Mouse (Mus musculus) frontal cortex, postnatal 25 days (tissue): ENCODE results near the gene Rem1.
"Not testable (repeated sequence)": the region's sequence is repeated elsewhere in the genome, so short reads cannot be mapped to it uniquely, and the experiment has no call there.

ENCODE experiments used
- DNase-seq, 2 experiments: peaks; one replicate each; pipeline ENCODE4 v3.0.0; 2022; ENCODE audit warnings: low spot score in 2 of 2

Gene Rem1

DNA sequence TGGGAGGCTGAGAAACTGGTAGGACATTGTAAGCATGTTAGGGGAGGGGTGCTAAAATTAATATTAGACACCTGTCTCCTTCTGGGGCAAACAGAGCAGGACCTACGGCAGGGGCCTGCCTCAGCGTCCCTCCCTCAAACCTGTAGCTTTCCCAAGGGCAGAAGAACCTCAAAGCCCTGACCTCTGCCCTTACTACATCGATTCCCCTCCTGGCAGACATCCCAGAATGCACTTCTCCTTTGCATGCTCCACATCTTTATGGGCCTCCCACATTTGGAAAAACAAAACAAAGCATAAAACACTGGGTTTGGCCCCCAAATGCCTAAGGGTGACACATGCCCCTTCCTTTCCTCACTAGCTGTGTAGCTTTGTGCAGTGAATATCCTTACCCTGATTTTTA is 2.5 kb downstream of the Rem1 start:
- no peak for DNase-seq

DNA sequence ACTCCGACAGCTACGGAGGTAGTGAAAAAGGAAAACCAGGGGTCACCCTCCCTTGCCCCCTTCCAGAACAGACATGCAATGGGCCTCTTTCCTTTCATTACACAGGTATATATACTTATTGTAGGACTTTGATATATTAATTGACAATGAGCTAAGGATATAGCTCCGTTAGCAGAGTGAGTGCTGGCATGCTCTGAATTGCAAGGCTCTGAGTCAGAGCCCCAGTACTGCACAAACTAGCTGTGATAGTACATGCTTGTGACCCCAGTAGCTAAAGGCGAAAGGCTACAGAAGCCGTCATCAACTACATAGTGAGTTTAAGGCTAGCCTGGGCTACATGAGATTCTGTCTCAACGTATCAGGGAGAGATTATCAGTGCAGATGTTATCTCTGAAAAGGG is 3.2 kb downstream of the Rem1 start:
- DNase-seq: no peak

DNA sequence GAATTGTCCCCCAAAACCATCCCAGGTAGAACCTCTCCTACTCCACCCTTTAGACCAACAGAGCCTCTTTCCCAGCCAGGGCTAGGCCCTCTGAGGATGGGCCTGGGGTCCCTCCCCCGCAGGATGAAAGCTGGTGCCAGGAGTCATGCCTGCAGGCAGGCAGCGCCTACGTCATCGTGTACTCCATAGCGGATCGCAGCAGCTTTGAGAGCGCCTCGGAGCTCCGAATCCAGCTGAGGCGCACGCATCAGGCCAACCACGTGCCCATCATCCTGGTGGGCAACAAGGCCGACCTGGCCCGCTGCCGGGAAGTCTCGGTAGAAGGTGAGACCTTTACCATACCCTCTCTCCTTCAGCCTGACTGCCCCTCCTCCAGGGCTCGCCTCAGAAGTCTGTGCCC is 6.6 kb downstream of the Rem1 start:
- DNase-seq: no peak

DNA sequence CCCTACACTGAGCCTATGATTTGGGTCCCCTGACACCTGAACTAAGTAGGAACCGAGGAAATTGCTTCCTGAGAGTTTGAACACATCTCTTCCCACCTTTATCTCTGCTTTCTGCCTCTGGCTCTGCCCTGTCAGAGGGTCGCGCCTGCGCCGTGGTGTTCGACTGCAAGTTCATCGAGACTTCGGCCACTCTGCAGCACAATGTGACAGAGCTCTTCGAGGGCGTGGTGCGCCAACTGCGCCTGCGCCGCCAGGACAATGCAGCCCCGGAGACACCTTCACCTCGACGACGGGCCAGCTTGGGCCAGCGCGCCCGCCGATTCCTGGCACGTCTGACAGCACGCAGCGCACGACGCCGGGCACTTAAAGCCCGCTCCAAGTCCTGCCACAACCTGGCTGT is 7.6 kb downstream of the Rem1 start:
- no peak for DNase-seq

DNA sequence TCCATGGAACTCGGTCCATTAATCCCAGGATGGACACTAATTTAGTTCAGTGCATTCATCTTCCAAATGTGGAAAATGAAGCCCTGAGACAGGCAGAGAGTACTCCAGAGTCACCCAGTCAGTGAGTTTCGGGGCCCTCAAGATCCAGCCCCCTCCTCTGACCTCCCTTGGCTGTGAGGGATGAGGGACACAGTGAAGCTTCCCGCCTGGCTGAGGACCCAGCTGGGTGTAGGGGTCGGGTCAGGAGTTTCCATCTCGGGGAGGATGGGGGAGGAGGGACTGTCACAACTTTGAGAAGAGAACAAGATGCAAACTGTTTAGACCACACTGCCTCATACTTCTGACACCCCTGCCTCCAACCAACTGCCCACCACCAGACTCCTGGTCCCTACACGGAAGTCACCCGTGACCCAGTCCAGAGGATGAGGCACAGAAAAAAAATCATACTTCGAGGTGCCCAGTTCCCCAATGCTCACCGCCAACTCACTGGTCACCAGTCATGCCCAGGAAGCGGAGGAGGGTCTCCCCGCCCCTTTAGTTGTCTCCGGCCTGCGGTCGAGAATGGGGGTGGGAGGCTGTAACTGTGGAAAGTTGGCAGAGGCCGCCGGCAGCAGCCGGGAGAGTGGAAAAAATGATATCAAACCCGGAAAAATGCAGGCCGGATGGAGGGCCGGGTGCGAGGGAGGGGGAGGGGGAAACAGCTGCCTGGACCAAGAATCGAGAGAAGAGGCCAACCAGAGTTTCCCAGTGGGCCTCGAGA is 9.7 kb downstream of the Rem1 start:
- no peak for DNase-seq

DNA sequence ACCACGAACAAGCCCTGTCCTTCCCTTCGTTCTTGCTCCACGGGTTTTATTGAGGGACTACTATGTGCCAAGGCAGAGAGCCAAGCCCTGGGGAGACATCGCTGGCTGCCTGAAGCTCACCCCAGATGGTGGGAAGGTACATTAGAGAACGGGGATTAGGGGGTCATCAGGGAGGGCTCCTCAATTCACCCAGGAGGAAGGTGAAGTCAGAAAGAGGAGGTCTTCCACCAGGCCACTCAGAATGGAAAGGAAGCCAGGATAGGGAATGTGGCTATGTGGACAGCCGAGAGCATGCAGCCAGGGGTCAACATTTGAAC is 10.2 kb downstream of the Rem1 start:
- no peak for DNase-seq

DNA sequence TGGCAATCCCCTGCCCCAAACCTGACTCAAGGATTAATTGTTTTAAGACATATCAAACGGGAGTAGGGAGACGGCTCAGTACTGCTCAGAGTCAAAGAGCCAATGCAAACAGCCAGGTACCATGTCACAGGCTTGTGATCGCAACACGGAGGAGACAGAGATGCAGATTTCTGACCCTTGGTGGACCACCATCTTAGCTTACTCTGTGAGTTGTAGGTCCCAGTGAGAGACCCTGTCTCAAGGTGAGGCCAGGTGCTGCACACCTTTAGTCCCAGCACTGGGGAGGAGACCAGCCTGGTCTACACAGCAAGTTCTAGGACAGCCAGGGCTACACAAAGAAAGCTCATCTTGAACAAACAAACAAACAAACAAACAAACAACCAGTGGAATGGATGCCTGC is 10.6 kb downstream of the Rem1 start:
- DNase-seq: no peak

DNA sequence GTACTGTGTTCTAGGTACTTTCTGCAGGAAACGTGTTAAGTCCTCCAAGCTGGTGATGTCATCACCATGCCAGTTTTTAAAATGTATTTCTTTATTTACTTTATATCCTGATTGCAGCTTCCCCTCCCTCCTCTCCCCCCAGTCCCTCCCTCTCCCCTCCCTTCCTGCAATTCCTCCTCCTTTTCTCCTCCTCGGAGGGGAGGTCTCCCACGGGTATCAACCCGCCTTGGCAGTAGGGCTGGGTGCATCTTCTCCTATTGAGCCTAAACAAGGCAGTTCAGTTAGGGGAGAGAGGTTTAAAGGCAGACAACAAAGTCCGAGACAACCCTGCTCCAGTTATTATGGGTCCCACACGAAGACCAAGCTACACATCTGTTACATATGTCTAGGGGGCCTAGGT is 12.1 kb downstream of the Rem1 start:
- no peak for DNase-seq

DNA sequence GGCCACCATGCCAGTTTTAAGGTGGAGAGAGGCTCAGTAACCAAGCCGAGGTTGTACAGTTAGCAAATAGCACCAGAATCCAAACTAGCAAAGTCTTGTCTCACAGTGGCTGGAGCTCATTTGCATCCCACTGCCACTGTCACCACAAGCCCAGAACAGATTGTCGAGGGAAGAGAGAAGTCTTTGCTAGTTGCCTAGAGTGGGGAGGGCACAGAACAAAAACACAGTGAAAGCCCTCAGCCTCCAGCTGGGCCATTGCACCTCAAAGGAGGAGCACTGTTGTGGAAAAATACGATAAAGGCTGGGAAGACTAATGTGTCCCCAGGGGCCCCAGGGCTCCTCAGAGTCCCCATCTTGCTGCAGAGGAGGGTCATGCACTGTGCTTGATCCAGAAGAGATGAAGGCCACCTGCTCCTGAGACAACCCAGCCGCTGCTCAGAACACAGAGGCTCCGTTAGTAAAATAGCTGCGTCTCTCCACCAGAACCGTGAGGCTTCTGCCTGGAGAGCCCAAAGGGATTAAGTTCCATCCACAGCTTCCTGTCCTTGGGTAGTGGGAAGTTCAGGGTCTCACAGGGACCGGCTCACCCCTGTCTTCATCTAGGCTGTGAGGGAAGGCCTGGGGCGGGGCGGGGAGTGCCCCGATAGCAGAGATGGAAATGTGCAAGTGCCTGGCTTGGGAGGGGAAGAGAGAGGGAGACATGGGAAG is 12.8 kb downstream of the Rem1 start:
- DNase-seq: no peak

DNA sequence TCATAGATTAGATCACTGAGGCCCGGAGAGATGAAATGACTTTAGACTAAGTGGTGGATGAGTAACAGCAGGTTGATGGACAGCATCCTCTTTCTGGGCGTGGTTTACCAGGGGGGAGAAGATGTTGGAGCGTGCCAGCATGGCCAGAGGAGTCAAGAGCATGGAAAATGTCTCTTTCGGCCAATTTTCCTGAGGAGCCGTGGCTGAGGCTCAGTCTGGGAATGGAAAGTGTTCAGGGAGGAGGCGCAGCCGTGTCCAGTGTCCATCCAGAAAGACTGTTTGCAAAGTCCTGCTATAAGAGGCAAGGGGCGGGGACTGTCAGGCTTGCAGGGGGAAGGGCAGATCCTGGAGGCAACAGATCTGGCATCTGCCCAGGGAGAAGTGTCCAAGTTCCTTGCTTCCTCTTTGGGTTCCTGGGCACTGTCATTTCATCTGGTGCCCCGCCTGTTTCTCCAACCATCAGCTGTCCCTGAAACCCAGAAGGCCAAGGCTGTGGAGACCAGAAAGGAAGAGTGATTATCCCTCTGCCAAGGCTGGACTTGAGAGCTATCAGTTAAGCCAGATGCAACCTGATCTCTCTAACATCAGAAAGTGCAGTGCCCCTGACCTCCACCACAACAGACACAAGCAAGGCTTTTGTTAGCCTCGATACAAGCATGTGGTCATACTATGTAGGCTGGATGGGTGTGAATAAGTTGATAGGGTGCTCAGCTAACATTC is 26.3 kb downstream of the Rem1 start:
- DNase-seq: no peak

DNA sequence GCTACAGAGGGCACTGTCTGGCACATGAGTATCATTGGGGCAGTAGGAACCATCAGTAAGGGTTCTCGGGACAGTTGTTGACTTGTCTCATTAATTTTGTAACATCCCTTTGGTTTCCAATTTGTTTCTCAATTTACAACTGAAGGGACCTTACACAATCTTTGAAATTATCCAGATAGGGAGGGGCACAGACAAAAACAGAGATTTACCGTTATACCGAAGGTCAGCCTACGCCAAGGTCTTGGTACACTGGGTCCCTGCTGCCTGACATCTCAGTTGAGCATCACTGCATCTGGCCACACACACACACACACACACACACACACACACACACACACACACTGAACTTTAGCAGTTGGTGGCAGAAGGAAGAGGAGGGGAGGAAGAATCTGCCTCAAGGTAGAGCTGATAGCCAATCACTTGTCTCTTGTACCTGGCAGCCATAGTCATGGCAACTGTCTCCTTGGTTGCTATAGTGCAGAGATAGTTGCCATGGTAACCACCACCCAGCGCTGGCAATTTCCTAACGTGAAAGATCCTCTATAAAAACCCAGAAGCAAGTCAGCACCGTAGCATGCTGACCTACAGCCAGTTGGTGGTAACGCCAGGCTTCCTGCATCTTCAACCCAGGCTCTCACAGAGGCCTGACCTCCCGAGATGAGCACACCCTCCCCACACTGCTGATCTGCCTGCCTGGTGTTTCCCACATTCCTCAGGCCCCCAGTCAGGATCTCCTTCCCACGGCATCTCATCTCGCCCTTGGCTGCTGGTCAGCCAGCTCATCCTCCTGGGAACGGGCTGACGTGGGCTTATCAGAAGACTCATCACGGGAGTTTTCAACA is 27.3 kb downstream of the Rem1 start:
- DNase-seq: peak in 1 of 2 experiments; percentile 55

DNA sequence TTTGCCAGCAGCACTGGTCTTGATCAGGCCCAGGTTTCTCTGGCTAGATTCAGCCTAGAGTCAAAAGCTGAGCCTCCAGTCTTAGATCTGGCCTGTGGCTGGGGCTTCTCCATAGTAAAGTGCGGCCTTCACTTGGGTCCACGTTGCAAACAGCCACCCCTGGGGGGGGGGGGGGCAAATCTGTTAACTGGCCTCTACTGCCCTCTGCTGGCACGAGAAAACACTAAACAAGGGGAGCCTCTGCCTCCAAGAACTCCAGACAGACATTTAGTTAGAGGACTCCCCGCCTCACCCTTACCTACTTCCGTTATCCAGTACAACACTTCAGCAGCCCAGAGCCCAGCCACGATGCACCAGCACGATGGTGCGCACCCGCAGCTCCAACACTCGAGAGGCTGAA is 30.6 kb downstream of the Rem1 start:
- no peak for DNase-seq

DNA sequence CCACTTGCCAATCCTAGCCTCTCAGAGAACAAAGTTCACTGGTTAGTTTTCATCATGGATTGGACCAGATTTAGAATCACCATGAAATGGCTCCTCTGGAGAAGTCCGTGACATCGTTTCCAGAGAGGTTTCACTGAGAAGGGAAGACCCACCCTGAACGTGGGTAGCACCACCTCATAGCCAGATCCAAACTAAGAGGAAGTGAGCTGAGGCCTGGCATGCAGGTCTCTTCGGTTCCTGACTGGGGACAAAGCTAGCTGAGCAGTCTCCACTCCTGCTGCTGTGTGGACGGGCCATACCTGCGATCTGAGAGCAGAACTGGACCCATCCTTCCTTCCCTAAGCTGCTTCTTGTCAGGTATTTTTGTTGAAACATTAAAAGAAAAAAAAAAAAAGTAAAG is 34.4 kb downstream of the Rem1 start:
- DNase-seq: no peak

DNA sequence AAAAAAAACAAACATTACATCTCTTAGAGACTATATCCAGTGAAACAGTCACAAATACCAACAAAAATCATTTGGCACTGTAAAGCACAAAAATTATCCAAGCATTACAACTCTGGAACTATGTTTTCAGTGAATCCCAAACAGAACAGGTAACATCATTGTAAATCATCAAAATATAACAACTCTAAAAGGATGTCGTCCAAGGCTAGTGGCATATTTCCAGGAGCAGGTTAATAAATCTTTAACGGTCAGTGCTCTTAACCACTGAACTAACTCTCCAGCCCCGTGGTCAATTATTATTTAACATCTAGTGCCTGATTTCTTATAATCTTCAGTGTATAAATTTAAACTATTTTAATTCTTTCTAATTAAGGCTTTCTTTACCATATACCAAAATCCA is 39.4 kb downstream of the Rem1 start:
- not testable (repeated sequence) for DNase-seq

DNA sequence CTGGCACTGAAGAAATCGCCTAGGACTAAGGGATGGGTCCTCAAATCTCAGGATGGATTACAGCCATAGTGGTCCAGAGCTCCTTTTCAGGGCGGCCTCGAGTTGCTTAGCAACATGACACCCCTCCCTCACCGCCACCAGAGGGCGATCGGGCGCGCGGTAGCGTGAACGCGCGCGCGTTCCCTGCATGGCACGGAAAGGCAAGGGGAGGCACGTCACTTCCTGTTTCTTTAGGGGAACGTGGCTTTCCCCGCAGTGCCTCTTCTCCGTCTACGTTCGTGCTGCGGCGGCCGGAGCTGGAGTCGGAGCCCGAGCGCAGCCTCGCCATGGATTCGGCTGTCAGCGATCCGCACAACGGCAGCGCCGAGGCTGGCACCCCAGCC is 42.5 kb downstream of the Rem1 start, which contains the start of gene H13:
Gene H13, plus strand, starts transcription at position 206 of the 383 bp plus-strand sequence.
- DNase-seq: peak; percentile 81 to 85

DNA sequence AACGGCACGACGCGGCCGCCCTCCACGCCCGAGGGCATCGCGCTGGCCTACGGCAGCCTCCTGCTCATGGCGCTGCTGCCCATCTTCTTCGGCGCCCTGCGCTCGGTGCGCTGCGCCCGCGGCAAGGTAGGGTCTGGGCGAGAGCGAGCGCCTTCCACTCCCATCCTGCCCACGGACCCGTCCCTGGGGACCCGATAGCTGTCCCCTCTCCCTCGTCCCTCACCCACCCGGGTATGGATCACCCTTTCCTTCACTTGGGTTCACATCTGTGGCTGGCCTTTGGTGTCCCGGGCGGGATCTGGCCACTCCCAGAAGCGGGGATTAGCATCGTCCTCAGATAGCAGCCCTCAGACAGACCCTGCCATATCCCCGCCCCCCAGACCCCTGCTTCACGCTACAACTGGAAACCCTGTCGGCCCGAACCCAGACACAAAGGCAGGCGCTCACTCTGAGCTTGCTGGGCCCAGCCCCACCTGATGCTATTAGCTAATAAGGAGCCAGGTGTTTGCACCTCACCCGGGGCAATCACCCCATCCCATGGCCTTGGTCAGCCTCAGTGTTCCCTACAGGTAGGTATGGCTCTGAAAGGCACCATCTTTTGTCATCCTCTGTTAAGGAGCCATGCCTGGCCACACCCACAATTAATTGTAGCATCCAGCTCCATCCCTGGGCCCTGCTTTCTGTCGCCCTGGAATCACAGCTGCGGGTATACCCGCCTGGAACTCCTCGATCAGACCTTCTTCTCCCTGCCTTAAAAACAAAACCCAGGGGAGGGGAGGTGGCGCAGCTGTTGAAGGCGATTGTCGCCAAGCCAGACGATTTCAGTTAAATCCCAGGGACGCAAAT is 43.1 kb downstream of the Rem1 start:
- DNase-seq: no peak

DNA sequence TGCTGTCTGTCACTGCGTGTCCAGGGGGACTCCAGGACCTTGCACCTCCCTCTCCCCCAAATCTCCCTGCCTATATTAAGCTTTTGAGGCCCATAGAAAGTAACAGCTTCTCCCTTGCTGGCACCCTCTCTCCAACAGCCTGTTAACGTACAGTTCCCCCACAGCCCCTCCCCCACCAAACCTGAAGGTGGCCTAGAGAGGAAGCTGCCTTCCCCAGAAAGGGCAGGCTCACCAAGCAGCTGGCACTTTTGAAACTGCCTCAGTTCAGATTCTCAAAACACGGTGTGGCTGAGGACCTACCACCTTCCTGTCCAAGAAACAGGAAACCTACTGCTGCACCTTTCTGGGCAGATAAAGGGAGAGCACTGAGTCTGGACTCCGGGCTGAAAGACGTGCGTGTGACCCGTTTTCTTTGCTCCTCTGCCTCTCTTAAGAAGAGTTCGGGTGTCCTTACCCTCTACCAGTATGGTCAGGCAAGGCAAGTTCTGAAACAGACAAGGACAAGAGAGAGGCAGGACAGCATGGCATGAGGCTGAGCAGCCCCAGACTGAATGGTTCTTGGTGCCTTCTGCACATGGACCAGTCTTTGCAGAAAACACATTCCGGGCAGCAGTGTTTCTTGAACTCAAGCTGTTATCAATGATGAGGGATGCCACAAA is 44.4 kb downstream of the Rem1 start:
- DNase-seq: no peak

DNA sequence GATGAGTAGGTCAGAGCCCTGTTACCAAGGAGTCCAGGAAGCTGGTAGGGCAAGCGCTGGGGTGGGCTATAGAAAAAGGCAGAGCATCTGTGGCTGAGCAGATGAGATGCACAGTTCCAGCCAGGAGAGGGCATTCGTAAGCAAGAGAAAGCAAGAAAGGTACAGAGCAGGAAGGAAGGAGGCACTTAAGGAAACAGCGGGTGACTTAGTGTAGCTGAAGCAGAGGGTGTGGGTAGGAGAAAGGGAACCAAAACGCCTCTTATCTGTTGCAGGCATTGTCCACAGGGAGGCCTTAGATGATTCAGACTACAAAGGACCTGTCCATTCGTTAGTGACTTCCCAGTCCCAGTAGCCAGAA is 44.9 kb downstream of the Rem1 start:
- no peak for DNase-seq

DNA sequence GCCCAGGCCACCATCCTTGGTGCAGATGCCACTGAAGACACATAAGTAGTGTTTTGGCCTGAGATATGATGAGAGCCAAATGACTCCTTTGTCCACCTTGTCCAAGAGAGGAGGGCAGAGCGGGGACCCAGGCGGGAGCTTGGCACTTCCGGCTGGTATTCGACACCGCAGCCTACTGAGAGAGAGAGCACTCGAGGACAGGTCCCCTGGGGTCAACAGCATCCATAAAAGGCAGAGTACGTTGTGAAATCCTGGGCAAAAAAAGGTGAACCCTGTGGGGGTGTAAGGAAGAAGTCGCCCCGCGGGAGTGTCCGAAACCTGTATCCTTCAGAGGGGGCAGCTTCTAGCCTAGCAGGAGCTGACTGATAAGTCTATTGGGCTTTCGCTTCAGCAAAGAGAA is 45.4 kb downstream of the Rem1 start:
- no peak for DNase-seq

DNA sequence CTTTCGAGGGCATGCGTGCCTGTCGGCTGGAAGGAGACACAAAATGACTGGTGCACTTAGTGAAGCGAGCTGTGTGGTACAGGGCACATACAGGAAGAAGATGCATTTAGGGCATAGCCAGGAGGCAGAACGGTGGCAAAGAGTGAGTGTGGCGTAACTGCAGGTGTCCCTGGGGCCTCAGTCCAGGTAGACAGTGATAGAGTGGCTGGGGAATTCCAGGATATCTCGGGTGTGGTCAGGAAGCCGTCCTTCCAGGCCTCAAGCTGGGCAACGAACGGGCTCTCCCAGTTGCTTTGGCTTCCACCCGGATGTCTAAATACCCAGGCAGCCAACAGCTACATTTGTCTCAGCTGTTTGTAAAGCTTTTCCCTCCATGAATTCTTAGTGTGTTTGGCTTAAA is 47.4 kb downstream of the Rem1 start:
- no peak for DNase-seq
